Mouse (Mus musculus) heart, adult 2 months (tissue): ENCODE measurements around the gene Phldb1. TPM values are rescaled to one million over a fixed set of nuclear protein-coding genes. Genes with fewer than 3 reads are reported as not detected.
A peak's percentile ranks its signal among the peaks of the same experiment; 100 is the strongest.

Experiments used
- DNase-seq, 2 experiments: peaks; one replicate each; pipeline ENCODE4 v3.0.0; 2021
- H3K27ac ChIP-seq: fragments of 200-600 bp; 2 replicates; pipeline ENCODE4 v1.8.1; 2022
- H3K27me3 ChIP-seq: fragments of 200-500 bp; 2 replicates; pipeline ENCODE4 v1.6.1; 2012; ENCODE audit warnings: mild to moderate bottlenecking, low read length, inconsistent platforms, mixed read lengths; ENCODE audit not compliant: control insufficient read depth, insufficient read depth
- H3K36me3 ChIP-seq: fragments of 200-500 bp; 2 replicates; pipeline ENCODE4 v1.6.1; 2012; ENCODE audit warnings: low read length, inconsistent platforms; ENCODE audit not compliant: control insufficient read depth, insufficient read depth
- H3K4me1 ChIP-seq: fragments of 200-500 bp; 2 replicates; pipeline ENCODE4 v1.6.1; 2011; ENCODE audit warnings: low read length; ENCODE audit not compliant: control insufficient read depth, insufficient read depth
- H3K4me3 ChIP-seq: fragments of 200-600 bp; 2 replicates; pipeline ENCODE4 v1.8.1; 2022
- H3K79me2 ChIP-seq: fragments of 200-500 bp; replicated peaks from 2 replicates; pipeline ENCODE4 v1.6.1; 2012; ENCODE audit warnings: mild to moderate bottlenecking, inconsistent platforms, low read length, moderate library complexity, mixed read lengths; ENCODE audit not compliant: control insufficient read depth, insufficient read depth
- H3K9ac ChIP-seq: fragments of 200-500 bp; 2 replicates; pipeline ENCODE4 v1.6.1; 2012; ENCODE audit warnings: low read depth, mild to moderate bottlenecking, control low read depth, inconsistent platforms, low read length, mixed read lengths
- CTCF ChIP-seq: fragments of 200-600 bp; IDR thresholded peaks from 2 replicates; pipeline ENCODE4 v1.8.1; 2022; ENCODE audit warnings: antibody characterized with exemption, mild to moderate bottlenecking, moderate library complexity
- EP300 ChIP-seq: fragments of 200-500 bp; IDR thresholded peaks from 2 replicates; pipeline ENCODE4 v1.6.1; 2011; ENCODE audit warnings: low read depth, low read length, control low read depth; ENCODE audit not compliant: insufficient read depth
- POLR2A ChIP-seq: fragments of 200-500 bp; IDR thresholded peaks from 2 replicates; pipeline ENCODE4 v1.6.1; 2011; ENCODE audit warnings: mild to moderate bottlenecking, low read depth, low read length, control low read depth; ENCODE audit not compliant: insufficient read depth
- WGBS: fragments of 180-500 bp; shearing (Covaris S2); methylation state at CpG from one replicate; pipeline ENCODE4 v1.1.7; 2018; 5-methylcytosine and 5-hydroxymethylcytosine counted together
- intact Hi-C: fragments of 180-260 bp; cut with DNase I; formaldehyde crosslinking; loops from one replicate; pipeline ENCODE4 v1.15.1; 2025
- polyA plus RNA-seq: library from polyadenylated mRNA; depleted of rRNA; stranded (reverse); fragments of >200 nt; gene quantifications from 2 replicates; pipeline ENCODE4 v1.2.3, GENCODE M21; 2012
- total RNA-seq, 2 experiments: library from RNA; stranded (reverse); gene quantifications; 2 replicates each; pipeline ENCODE4 v1.2.3; 2021

The Phldb1 gene
- total and polyA plus RNA-seq, 3 experiments: 104 to 146 (median 108) TPM

DNA sequence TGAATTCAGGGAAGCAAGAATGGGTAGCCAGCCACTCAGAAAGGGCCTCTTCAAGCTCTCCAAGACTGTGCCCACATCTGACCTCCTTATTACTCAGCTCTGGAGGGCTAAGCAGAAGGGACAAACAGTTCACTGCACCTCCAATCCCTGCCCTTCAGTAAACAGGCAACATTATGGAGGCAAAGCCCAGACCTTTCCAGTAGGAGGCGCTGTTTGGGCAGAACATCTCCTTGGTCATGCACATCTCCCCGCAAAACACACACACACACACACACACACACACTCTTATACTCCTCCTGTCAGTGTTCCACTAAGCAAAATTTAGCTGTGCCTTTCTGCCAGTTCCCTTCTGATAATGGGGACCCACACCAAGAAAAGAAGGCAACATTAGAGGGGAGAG is 25.4 kb downstream of the Phldb1 start:
- H3K36me3 ChIP-seq: no peaks in the 10 kb centered on the region; the same call in 1 of the 2 replicates
- H3K79me2 ChIP-seq: no peaks in the 10 kb centered on the region; the same call in none of the 2 replicates
- peaks cover 8% of the 10 kb centered on the region for H3K4me1 ChIP-seq
- no peak overlapping the region for H3K4me3 ChIP-seq
- intact Hi-C loops: loop anchor here (5.0 kb wide), 1 partner anchor 38 kb away; no protein-coding TSS in a partner anchor
- TF ChIP-seq EP300 (0 out of 2 replicates have a peak, but pooled peaks have one; percentile 44), CTCF (peak; percentile 63), POLR2A (no peak)
- DNase-seq: no peak
- H3K27me3 ChIP-seq: no peaks in the 10 kb centered on the region
- H3K9ac ChIP-seq: no peak overlapping the region
- no peak overlapping the region for H3K27ac ChIP-seq
- 56% methylated on average over 2 of the region's 2 CpGs for WGBS

DNA sequence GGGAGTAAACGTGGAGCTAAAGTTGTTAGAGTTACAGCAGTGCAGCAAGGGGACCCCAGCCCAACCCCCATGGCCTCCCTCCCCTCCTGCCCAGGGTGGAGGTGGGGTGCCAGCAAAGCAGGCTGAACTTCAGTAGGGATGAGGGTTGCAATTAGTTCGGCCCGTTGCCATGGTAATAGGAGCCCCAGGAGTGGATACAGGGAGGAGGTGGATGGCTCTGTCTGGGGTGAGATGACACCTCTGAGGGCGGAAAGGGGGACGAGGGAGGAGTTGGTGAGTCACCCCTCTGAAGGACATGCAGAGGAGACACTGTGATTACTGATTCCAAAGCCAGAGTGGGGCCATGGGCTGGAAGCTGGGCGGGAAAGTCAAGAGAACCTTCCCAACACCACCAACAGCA is 26.1 kb downstream of the Phldb1 start:
- Histone ChIP-seq H3K79me2 (no peaks in the 10 kb centered on the region; the same call in none of the 2 replicates), H3K9ac (0 out of 2 replicates have a peak overlapping the region, but pooled peaks have one; percentile 7), H3K27ac (peak overlapping the region; percentile 41; the same call in 1 of the 2 replicates), H3K36me3 (no peaks in the 10 kb centered on the region; the same call in 1 of the 2 replicates), H3K4me1 (peaks cover 8% of the 10 kb centered on the region), H3K4me3 (peak overlapping the region; percentile 6; the same call in 1 of the 2 replicates), H3K27me3 (no peaks in the 10 kb centered on the region)
- peak in 1 of 2 experiments; percentile 31 for DNase-seq
- WGBS: 46% methylated on average over 6 of the region's 6 CpGs
- intact Hi-C loops: loop anchor here (5.0 kb wide), 1 partner anchor 38 kb away; no protein-coding TSS in a partner anchor
- TF ChIP-seq CTCF (no peak), POLR2A (no peak), EP300 (no peak)

DNA sequence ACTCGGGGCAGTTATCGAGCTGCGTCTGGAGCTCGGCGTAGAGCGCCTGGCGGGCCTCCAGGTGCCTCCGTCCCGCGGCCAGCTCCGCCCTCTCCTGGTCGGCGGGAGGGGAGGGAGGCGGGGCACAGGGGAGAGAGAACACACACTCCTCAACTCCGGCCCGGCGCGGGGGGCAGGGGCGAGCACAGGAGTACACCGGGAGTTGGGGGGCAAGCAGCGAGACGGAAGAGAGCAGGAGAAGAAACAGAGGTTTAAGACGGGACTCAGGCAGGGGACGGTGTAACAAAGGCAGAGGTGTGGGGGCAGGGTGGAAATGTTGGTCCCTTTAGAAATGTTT is 26.6 kb downstream of the Phldb1 start:
- TF ChIP-seq EP300: no peak
- peak; percentile 51 for TF ChIP-seq CTCF
- TF ChIP-seq POLR2A: no peak
- Histone ChIP-seq H3K36me3 (no peaks in the 10 kb centered on the region; the same call in 1 of the 2 replicates), H3K79me2 (no peaks in the 10 kb centered on the region; the same call in none of the 2 replicates), H3K27me3 (no peaks in the 10 kb centered on the region), H3K9ac (no peak overlapping the region), H3K27ac (peak overlapping the region; percentile 41), H3K4me1 (peaks cover 8% of the 10 kb centered on the region), H3K4me3 (peak overlapping the region; percentile 6; the same call in 1 of the 2 replicates)
- intact Hi-C loops: loop anchor here (5.0 kb wide), 1 partner anchor 39 kb away; no protein-coding TSS in a partner anchor
- 28% methylated on average over 24 of the region's 24 CpGs for WGBS
- DNase-seq: peak; percentile 89

DNA sequence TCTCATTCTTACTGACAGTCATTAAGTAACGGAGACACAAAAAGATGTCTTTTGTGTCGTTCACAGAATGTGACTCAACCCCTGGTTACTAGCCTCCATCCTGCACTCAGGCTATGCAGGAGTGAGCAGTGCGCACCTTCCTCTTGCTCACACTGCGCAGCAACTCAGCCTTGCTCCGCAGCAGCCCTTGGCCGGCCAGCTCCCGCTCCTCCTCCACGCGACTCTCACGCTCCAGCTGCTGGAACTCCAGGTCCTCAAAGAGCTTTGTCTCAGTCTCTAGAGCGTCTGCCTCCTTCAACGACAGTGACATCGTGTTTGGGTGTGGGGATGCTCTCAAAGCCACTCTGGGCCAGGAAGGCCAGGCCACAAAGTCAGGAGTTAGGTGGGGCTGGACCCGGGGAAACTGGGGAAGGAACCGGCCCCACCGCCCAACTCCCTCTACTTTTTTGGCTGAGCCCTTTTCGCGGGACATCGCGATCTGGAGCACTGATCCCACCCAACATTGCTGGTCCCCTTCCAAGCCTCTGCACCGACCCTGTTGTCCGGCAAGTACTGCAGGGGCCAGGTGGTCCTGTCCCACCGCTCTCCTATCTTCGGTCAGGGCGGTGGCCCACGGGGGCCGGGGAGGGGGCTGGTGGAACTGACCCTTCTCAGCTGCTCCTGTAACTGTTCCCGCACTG is 27.1 kb downstream of the Phldb1 start:
- H3K27me3 ChIP-seq: no peaks in the 10 kb centered on the region
- peak overlapping the region; percentile 33; the same call in 1 of the 2 replicates for H3K9ac ChIP-seq
- DNase-seq: no peak
- H3K36me3 ChIP-seq: no peaks in the 10 kb centered on the region; the same call in 1 of the 2 replicates
- peaks cover 7% of the 10 kb centered on the region for H3K4me1 ChIP-seq
- 48% methylated on average over 28 of the region's 28 CpGs for WGBS
- H3K4me3 ChIP-seq: no peak overlapping the region
- no peak for TF ChIP-seq CTCF
- no peak for TF ChIP-seq POLR2A
- TF ChIP-seq EP300: no peak
- H3K79me2 ChIP-seq: no peaks in the 10 kb centered on the region; the same call in none of the 2 replicates
- intact Hi-C loops: loop anchor here (5.0 kb wide), 1 partner anchor 39 kb away; no protein-coding TSS in a partner anchor
- H3K27ac ChIP-seq: peak overlapping the region; percentile 17; the same call in 1 of the 2 replicates

DNA sequence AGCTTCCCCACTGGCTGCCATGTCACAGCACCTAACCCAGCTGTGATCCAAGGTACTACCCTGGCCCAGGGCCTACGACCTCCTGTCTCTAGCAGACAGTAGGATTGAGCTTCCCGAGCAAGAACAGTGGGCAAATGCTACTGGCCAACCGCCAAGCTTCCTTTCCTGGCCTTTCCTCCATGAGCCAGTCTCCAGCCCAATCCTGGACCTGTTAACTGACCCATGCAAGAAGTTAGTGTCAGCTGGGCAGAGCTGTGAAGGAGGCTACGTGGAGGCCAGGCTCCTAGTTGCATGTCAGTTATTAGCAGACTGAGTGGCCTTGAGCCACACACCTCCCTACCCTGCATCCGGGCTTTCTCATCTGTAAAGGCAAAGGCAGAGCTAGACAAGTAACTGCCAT is 35.3 kb downstream of the Phldb1 start:
- Histone ChIP-seq H3K27ac (no peak overlapping the region), H3K36me3 (no peaks in the 10 kb centered on the region), H3K4me3 (no peak overlapping the region), H3K9ac (no peak overlapping the region), H3K79me2 (no peaks in the 10 kb centered on the region), H3K27me3 (no peaks in the 10 kb centered on the region), H3K4me1 (no peaks in the 10 kb centered on the region)
- TF ChIP-seq CTCF (no peak), POLR2A (no peak), EP300 (no peak)
- intact Hi-C loops: no loop called here
- 65% methylated on average over 5 of the region's 5 CpGs for WGBS
- DNase-seq: peak in 1 of 2 experiments; percentile 13

DNA sequence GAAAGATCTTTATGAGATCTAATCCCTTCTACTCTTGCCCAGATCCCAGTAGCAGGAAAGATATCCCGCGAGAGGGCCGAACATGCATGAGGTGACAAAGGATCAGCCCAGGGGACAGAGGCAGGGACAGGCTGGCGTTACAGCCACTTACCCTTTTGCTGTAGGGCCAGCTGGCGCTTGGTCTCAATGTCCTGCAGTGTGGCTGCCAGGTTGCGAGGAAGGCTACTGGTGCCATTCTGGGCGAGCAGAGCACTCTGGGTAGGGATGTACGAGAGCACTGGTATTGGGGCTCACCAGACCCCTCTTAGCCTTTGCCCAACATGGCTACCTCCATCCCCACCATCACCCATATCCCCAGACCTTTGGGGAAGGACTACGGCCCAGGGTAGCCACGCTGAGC is 35.8 kb downstream of the Phldb1 start:
- intact Hi-C loops: no loop called here
- no peak overlapping the region for H3K27ac ChIP-seq
- DNase-seq: peak in 1 of 2 experiments; percentile 17
- H3K27me3 ChIP-seq: no peaks in the 10 kb centered on the region
- no peak overlapping the region for H3K4me3 ChIP-seq
- WGBS: 88% methylated on average over 10 of the region's 10 CpGs
- no peaks in the 10 kb centered on the region for H3K4me1 ChIP-seq
- no peaks in the 10 kb centered on the region for H3K79me2 ChIP-seq
- no peak overlapping the region for H3K9ac ChIP-seq
- TF ChIP-seq POLR2A (no peak), EP300 (no peak), CTCF (no peak)
- H3K36me3 ChIP-seq: no peaks in the 10 kb centered on the region
